Mouse (Mus musculus): Measurements from ENCODE around the gene Olfr628. TPM values are rescaled to one million over a fixed set of nuclear protein-coding genes. Genes with fewer than 3 reads are reported as not detected.

The Olfr628 gene
- polyA plus RNA-seq (2015; fragmentation: Nextera tagmentation; extraction: Ambion mirVana): not detected in 2 replicates

DNA sequence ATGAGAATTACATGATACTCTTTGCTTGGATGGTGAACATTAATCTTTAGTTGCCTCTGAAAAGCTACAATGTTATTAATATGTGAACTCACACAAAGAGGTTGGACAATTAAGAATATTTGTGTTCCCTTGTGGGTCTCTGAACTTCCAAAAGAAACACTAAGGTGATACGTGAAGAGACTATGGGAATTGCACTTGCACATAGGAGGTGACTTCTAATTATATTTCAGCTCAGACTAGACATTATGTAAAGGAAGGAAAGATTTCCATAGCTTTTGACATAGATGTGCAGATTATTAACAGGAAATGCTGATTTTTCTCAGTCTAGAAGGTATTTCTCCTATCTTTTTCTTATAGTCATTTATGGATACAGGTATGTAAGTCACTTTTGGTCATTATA, at the start of gene Olfr628:
TSS of gene Olfr628 (plus strand) at position 301 of the 400 bp plus-strand sequence.

DNA sequence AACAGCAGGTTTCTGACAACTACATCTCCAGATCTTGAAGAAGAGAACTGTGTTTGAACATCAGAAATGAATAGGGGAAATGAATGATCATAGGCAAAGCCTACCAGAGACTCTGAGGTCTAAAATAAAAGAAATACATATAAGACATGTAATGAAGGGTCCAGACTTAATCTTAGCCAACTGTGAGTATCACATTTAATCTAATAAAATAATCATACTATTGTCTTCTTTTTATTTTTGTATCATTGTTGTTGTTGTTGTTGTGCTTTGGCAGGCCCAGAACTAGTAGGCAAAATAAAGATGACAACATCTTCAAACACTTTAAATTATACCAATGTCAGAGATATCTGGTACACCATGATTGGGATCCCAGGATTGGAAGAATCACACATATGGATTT, 47.8 kb upstream of the Olfr628 start, which contains the start of gene Olfr625-ps1:
TSS of gene Olfr625-ps1 (plus strand) at position 301 of the 400 bp plus-strand sequence.

DNA sequence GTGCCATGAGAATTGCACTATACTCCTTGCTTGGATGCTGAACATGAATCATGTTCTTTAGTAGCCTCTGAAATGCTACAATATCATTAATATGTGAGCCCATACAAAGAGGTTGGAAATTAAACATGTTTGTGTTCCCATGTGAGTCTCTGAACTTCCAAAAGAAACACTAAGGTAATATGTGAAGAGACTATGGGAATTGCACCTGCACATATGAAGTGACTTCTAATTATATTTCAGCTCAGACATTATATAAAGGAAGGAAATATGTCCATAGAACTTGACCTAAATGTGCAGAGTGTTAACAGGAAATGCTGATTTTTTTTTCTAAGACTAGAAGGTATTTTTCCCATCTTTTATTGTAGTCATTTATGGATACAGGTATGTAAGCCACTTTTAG, 15.8 kb upstream of the Olfr628 start, which contains the start of gene Olfr243:
TSS of gene Olfr243 (plus strand) at position 301 of the 400 bp plus-strand sequence.

DNA sequence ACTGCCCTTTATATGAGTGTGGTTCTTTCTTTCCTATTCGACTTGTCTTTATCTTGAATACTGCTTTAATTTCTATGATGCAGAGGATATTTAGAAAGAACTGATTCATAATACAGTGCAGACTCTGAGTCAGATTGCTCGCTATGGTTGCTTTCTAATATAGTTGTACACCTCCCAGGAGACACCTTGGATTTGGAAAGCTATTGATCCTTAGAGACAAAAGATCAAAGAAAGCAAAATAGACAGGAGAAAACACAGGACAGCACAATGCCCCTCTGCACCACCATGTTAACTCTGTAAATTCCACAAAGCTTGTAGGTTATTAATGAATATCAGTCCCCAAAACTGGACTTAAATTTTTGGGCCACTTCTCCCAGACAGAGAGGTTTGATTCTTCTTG, 14.7 kb downstream of the Olfr628 start, which contains the start of gene Olfr629:
TSS of gene Olfr629 (minus strand) at position 101 of the 400 bp plus-strand sequence.

DNA sequence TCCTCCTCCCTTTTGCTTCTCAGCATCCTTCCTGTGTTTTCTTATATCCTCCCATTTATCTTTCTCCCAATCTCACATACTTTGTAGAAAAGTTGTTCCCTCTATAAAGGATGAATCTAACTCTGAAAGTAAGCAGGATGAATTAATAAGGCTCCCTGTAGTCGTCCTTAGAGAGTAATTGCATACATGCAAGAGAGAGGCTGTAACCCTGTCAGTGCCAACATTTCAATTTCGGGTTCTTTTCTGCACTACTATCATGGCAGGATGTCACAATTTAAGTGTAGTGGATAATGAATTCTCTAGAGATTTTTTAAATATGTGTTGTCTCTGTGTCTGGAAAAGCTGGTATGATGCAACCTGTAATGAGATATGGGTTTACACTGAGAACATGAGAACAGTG, 27.1 kb downstream of the Olfr628 start, which contains the start of gene Olfr630:
TSS of gene Olfr630 (minus strand) at position 101 of the 400 bp plus-strand sequence.

DNA sequence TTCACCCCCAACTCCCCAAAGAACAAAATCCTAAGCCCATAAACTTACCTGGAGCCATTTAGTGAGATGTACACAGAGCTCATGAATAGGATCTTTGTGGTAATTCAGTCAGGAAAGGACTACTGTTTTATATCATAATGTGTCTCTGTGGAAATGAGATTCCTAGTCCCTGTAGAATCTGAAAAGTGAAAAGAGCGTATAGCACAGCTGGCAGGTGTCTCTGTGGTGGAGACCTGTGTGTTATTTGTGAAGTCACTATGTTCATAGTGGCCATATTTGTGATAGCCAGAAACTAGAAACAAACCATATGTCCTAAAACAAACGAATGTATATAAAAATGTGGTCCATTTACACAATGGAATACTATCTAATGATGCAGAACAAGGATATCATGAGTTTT, 41.3 kb downstream of the Olfr628 start, which contains the start of gene Olfr69:
TSS of gene Olfr69 (minus strand) at position 101 of the 400 bp plus-strand sequence.

DNA sequence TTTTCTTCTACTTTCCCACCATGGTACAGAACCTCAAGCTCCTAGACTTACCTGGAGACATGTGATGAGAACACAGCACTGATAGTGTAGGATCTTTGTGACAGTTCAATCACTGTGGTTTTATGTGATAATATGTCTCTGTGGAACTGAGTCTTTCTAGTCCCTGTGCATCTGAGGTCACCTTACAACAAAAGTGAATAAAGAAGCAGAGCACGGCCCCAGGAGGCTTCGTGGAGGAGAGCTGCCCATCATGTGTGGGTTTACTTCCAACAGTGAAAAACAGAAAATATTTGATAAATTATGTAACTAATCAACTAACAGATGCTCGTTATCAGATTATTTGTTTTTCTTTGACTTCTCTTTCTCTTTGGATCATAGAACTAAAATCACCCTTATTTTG, 49.4 kb downstream of the Olfr628 start, which contains the start of gene Olfr68:
TSS of gene Olfr68 (minus strand) at position 101 of the 400 bp plus-strand sequence.

Other genes with a start within 250 kb of the Olfr628 start
- not detected in 2 replicates for gene Olfr609, start 232.3 kb upstream of the Olfr628 start, polyA plus RNA-seq (2015; fragmentation: Nextera tagmentation; extraction: Ambion mirVana)
- gene Olfr610, start 218.3 kb upstream of the Olfr628 start, polyA plus RNA-seq (2015; fragmentation: Nextera tagmentation; extraction: Ambion mirVana): not detected in 2 replicates
- not detected in 2 replicates for gene Olfr611, start 209.5 kb upstream of the Olfr628 start, polyA plus RNA-seq (2015; fragmentation: Nextera tagmentation; extraction: Ambion mirVana)
- gene Olfr612, start 187.7 kb upstream of the Olfr628 start, polyA plus RNA-seq (2015; fragmentation: Nextera tagmentation; extraction: Ambion mirVana): not detected in 2 replicates
- gene Olfr613, start 182.3 kb upstream of the Olfr628 start, polyA plus RNA-seq (2015; fragmentation: Nextera tagmentation; extraction: Ambion mirVana): not detected in 2 replicates
- gene Olfr615, start 174.3 kb upstream of the Olfr628 start, polyA plus RNA-seq (2015; fragmentation: Nextera tagmentation; extraction: Ambion mirVana): not detected in 2 replicates
- not detected in 2 replicates for gene Olfr616, start 161.2 kb upstream of the Olfr628 start, polyA plus RNA-seq (2015; fragmentation: Nextera tagmentation; extraction: Ambion mirVana)
- gene Olfr617, start 157.3 kb upstream of the Olfr628 start, polyA plus RNA-seq (2015; fragmentation: Nextera tagmentation; extraction: Ambion mirVana): not detected in 2 replicates
- gene Olfr618, start 140.3 kb upstream of the Olfr628 start, polyA plus RNA-seq (2015; fragmentation: Nextera tagmentation; extraction: Ambion mirVana): not detected in 2 replicates
- not detected in 2 replicates for gene Olfr619, start 129.8 kb upstream of the Olfr628 start, polyA plus RNA-seq (2015; fragmentation: Nextera tagmentation; extraction: Ambion mirVana)
- not detected in 2 replicates for gene Olfr620, start 117.8 kb upstream of the Olfr628 start, polyA plus RNA-seq (2015; fragmentation: Nextera tagmentation; extraction: Ambion mirVana)
- not detected in 2 replicates for gene Olfr622, start 87.7 kb upstream of the Olfr628 start, polyA plus RNA-seq (2015; fragmentation: Nextera tagmentation; extraction: Ambion mirVana)
- not detected in 2 replicates for gene Olfr623, start 66.7 kb upstream of the Olfr628 start, polyA plus RNA-seq (2015; fragmentation: Nextera tagmentation; extraction: Ambion mirVana)
- 0.05 TPM in 1 of 2 replicates, not detected in the other for gene Olfr624, start 59.2 kb upstream of the Olfr628 start, polyA plus RNA-seq (2015; fragmentation: Nextera tagmentation; extraction: Ambion mirVana)
- gene Olfr625-ps1, start 47.7 kb upstream of the Olfr628 start, polyA plus RNA-seq (2015; fragmentation: Nextera tagmentation; extraction: Ambion mirVana): not detected in 2 replicates
- not detected in 2 replicates for gene Olfr243, start 15.7 kb upstream of the Olfr628 start, polyA plus RNA-seq (2015; fragmentation: Nextera tagmentation; extraction: Ambion mirVana)
- not detected in 2 replicates for gene Olfr629, start 14.6 kb downstream of the Olfr628 start, polyA plus RNA-seq (2015; fragmentation: Nextera tagmentation; extraction: Ambion mirVana)
- not detected in 2 replicates for gene Olfr630, start 27.0 kb downstream of the Olfr628 start, polyA plus RNA-seq (2015; fragmentation: Nextera tagmentation; extraction: Ambion mirVana)
- not detected in 2 replicates for gene Olfr69, start 41.2 kb downstream of the Olfr628 start, polyA plus RNA-seq (2015; fragmentation: Nextera tagmentation; extraction: Ambion mirVana)
- gene Olfr68, start 49.3 kb downstream of the Olfr628 start, polyA plus RNA-seq (2015; fragmentation: Nextera tagmentation; extraction: Ambion mirVana): not detected in 2 replicates
- gene Olfr67, start 61.4 kb downstream of the Olfr628 start, polyA plus RNA-seq (2015; fragmentation: Nextera tagmentation; extraction: Ambion mirVana): not detected in 2 replicates
- 1,351 and 3,387 TPM in 2 replicates for gene Hbb-bt, start 83.6 kb downstream of the Olfr628 start, polyA plus RNA-seq (2015; fragmentation: Nextera tagmentation; extraction: Ambion mirVana)
- 8,698 and 21,253 TPM in 2 replicates for gene Hbb-bs, start 97.7 kb downstream of the Olfr628 start, polyA plus RNA-seq (2015; fragmentation: Nextera tagmentation; extraction: Ambion mirVana)
- not detected in 2 replicates for gene Hbb-bh2, start 110.1 kb downstream of the Olfr628 start, polyA plus RNA-seq (2015; fragmentation: Nextera tagmentation; extraction: Ambion mirVana)
- not detected in 2 replicates for gene Hbb-bh1, start 112.8 kb downstream of the Olfr628 start, polyA plus RNA-seq (2015; fragmentation: Nextera tagmentation; extraction: Ambion mirVana)
- gene Hbb-y, start 122.8 kb downstream of the Olfr628 start, polyA plus RNA-seq (2015; fragmentation: Nextera tagmentation; extraction: Ambion mirVana): 0.78 and 3.6 TPM in 2 replicates
- gene Olfr66, start 155.9 kb downstream of the Olfr628 start, polyA plus RNA-seq (2015; fragmentation: Nextera tagmentation; extraction: Ambion mirVana): not detected in 2 replicates
- not detected in 2 replicates for gene Olfr64, start 164.1 kb downstream of the Olfr628 start, polyA plus RNA-seq (2015; fragmentation: Nextera tagmentation; extraction: Ambion mirVana)
- not detected in 2 replicates for gene Olfr65, start 173.1 kb downstream of the Olfr628 start, polyA plus RNA-seq (2015; fragmentation: Nextera tagmentation; extraction: Ambion mirVana)
- not detected in 2 replicates for gene Olfr631, start 198.5 kb downstream of the Olfr628 start, polyA plus RNA-seq (2015; fragmentation: Nextera tagmentation; extraction: Ambion mirVana)
- gene Olfr632, start 204.0 kb downstream of the Olfr628 start, polyA plus RNA-seq (2015; fragmentation: Nextera tagmentation; extraction: Ambion mirVana): not detected in 2 replicates
- gene Olfr633, start 214.1 kb downstream of the Olfr628 start, polyA plus RNA-seq (2015; fragmentation: Nextera tagmentation; extraction: Ambion mirVana): not detected in 2 replicates
- gene Olfr635, start 240.8 kb downstream of the Olfr628 start, polyA plus RNA-seq (2015; fragmentation: Nextera tagmentation; extraction: Ambion mirVana): not detected in 2 replicates

Data from urinary bladder, postnatal 0 days (tissue).